Mouse (Mus musculus) right cerebral cortex, postnatal 14 days (tissue): ENCODE results near the gene Zfp366.

Experiments
- DNase-seq: peaks from one replicate; pipeline ENCODE4 v3.0.0; 2022

Zfp366 gene

GRCm38 (mm10) chr13:99259502-99260174, 75.0 kb downstream of the Zfp366 start:
- no peak for DNase-seq

DNA sequence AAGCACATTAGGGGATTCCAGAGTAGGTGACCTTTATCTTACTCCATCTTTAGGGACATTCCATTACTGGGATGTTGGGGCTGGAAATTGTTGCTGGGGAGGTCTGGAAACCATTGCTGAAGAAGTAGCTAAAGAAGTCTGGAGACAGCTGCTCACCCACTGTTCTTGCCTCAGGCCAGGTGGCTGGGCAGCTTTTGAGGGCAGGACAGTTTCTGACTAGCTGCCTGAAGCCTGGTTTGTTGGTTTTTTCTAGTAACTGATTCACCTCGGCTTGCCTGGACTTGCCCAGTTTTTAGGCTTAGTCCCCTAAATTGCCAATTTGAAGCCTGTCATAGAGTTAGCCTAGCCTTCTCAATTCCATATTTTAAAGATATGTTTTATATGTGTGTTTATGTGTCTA, 77.8 kb downstream of the Zfp366 start:
- no peak for DNase-seq

DNA sequence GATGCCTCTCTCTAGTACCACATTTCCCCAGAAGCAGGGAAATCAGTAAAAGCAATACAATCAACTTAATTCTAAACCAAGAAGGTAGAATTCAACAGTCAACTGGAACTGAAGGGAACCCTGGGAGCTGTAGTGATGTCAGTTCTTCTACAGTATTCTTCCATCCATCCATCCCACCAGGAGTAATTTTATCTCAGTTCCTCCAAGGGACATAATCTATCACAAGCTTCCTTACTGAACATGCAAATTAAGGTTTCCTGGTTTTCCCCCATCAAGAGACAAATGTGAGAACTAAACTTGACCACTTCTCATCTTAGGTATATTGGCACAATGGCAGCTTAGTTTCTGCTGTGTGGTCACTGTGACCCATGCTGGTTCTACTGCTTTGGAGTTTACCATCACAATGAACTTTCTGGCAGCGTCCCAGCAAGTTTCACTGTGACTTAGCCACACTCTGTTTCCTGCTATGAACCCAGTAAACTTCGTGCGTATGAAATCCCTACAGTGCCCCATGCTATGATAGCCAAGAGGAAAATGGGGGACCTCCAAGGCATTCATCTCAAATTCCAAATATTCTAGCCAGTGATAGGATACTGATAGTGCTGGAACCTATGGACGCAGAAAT, 78.6 kb downstream of the Zfp366 start:
- no peak for DNase-seq

- DNase-seq = no peak
Observed at GRCm38 (mm10) chr13:99264483-99264882, 79.9 kb downstream of the Zfp366 start.

GRCm38 (mm10) chr13:99272046-99272445, 87.4 kb downstream of the Zfp366 start:
- DNase-seq = no peak

- no peak for DNase-seq
Observed at GRCm38 (mm10) chr13:99277521-99277920, 92.9 kb downstream of the Zfp366 start.

DNA sequence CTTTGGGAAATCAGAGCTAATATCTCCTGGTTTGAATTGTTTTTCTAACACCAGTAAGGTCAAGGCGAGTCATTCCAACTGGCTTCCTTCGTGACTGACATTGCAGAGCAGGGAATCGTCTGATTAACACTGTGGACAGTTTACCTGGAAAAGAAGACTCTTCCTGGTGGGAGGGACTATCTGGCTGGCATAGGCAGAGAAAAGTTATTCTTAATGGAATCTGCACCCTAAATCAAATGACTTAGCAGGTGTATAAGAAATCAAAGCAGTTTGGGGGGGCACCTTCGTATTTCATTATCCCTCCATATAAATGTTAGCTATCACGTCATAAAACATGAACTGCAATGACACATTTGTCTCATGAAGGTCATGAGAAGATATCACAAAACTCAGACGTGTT, 93.9 kb downstream of the Zfp366 start:
- no peak for DNase-seq

DNA sequence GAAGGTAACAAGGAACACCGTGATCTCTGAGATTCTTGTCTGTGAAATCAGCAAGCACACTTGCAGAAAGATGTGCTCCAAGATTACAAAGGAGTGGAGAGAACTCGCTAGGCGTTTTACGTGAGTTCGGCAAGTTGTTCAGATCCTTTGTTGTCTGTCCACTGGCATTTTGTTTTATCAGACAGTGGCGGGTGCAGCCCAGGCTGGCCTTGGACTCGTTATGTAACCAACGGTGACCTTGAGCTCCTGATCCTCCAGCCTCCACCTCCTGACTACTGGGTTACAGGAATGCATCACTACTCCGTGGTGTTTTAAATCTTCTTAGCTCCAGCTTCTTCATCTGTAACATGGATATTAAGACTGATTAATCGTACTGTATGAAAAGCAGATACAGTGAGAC, 94.7 kb downstream of the Zfp366 start:
- DNase-seq = no peak

DNA sequence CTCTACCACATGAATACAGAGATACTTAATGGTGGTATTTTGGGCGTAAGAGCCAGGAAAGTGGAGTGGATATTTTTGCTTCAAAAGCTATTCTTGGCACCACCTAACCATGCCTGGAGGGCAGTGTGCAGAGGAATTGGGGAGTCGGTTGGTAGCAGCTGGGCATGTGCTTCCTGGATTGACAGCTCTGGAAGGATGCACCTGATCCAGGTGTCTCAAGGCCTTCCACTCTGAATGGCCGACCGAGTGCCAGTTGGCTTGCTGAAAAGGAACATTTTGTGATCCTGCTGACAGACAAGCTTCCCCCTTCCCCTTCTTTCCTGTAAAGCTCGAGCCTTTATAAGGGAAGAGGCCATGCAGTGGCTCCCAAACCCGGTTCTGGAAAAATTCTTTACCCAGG, 98.3 kb downstream of the Zfp366 start:
- DNase-seq = no peak

DNA sequence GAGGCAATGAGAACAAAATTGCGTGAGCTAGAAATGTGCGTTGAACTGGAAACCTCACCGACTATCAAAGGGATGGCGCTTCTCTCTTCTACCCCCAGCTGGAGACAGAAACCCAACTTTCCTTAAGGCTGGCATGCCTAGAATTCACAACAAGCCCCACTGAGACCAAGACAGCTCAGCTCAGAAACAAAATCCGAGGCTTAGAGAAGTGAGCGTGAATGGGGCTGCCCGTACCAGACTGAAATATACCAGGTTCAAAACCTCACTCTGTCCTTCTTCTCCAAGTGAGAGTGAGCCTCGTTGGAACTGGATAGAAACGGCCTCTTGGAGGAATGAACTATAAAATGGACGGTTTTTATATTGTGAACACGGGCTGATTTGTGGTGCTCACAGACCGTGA, 99.3 kb downstream of the Zfp366 start:
- DNase-seq = no peak

- peak; percentile 52 for DNase-seq
Observed at GRCm38 (mm10) chr13:99284400-99285160, 100.0 kb downstream of the Zfp366 start.

DNA sequence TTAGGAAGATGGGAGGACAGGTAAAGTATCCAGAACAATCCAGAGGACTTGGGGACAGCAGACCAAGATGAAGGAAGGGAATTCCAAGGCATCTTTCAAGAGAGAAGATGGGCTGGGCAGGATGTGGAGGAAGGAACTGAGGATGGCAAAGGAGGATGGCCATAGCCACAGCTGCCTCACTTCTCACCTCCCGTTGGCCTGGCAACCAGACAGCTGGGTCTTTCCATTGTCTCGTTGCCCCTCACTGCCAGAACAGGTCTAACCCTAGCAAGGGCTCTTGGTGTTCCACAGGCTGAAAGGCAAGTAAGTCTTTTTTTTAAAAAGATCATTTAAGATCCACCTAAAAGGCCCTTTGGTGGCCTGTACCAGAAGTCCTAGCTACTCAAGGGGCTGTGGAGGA, 100.6 kb downstream of the Zfp366 start:
- no peak for DNase-seq

DNA sequence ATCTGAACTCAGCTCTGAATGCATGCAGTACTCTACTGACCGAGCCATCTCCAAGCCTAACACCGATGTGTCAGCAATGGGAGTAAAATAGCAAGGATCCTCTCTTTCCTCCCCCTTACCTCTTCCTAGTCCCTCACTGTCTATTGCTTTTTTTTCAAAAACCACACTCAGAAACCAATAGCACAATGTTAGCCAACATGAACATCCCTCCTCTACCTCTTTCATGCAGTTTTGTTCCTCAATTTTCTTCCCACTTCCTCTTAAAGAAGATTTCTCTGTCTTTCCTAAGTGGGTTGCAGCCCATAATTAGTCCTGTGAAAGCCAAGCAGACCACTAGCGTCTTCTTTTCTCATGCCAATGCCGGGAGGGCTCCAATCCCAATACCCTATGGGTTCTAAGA, 102.6 kb downstream of the Zfp366 start:
- DNase-seq = no peak

- DNase-seq = no peak
Observed at GRCm38 (mm10) chr13:99287786-99288185, 103.2 kb downstream of the Zfp366 start.

- DNase-seq = no peak
Observed at GRCm38 (mm10) chr13:99290766-99291165, 106.1 kb downstream of the Zfp366 start.

DNA sequence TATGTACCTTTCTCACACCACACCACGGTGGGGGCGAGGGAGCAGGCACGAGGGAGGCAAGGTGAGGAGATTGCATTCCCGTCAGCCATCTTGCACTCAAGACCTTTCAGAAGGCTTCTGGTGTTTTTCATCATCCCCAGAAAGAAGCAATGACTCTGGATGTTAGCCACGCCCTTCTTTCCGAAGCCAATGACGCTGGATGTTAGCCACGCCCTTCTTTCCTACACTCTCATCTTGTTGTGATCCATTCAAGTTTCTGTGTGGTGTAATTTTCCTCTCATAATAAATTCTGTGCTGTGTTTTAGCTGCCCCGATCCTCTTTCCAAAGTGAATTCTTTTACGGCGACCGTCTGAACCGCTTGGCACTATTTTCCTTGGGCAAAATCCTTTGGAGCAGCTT, 109.6 kb downstream of the Zfp366 start:
- no peak for DNase-seq

GRCm38 (mm10) chr13:99299921-99300320, 115.3 kb downstream of the Zfp366 start:
- DNase-seq = no peak
